Mouse (Mus musculus) erythroblast, adult 5-6 weeks (primary cell): ENCODE data around the gene Cers6. TPM values are rescaled to one million over a fixed set of nuclear protein-coding genes. Genes with fewer than 3 reads are reported as not detected.

Experiments
- ATAC-seq: replicated peaks from 2 replicates; pipeline ENCODE4 v1.8.0; 2016; ENCODE audit warnings: moderate number of reproducible peaks, mild to moderate bottlenecking, moderate TSS enrichment, inconsistent platforms; ENCODE audit not compliant: poor library complexity, low FRiP score, severe bottlenecking
- total RNA-seq, 2 experiments: library from RNA; stranded (forward) in 1 of 2; stranded (reverse) in 1 of 2; fragments of 150-400 nt in 1 of 2; fragments of 200-764, 138-1000 nt in 1 of 2; gene quantifications; 2 replicates each; pipeline versions ENCODE4 v1.2.3 to v1.2.4; 2015 to 2017; ENCODE audit warnings: low replicate concordance in 2 of 2

The Cers6 gene
- total RNA-seq, 2 experiments from 2014 or later = 9.3 to 16.3 TPM

DNA sequence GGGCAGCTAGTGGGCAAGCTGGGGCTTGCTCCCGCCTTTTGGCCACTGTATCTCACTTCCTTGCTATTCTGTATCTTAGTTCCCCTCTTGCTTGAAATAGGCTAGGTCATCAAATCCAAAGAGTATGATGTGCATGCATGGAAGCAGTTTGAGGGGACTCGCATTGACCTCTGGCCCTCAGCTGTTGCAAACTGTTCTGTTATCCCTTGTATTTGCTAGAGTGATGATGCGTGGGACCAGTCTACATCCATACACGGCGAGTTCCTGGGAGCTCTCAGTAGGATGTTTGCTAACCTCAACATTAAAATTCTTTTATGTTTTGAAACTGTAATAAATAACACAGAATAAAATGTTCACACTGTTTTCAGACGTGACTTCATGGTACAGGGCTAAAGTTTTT is 13.3 kb downstream of the Cers6 start:
- ATAC-seq = no peak

DNA sequence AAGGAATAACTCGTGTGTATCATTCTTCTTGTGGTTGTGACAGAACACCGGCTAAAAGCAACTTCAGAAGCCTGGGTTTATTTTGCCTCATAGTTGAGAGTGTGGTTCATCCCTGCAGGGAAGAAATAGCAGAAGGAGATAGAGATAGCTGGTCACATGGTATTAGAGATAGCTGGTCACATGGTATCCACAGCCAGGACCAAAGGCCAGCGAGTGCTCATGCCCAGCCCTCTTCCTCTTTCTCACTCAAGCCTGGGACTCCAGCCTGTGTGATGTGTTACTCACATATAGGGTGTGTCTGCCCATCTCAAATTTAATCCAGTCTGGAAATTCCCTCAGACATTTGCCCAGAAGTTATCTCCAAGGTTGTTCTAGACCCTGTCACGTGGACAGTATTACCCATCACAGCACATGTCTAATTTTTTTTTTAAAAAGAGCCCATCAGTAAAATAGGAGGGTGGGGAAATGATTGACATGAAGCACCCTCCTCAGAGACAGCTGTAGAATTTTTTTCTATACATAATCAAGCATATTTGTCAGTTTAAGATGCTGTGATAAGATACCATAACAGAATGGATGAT is 17.9 kb downstream of the Cers6 start:
- ATAC-seq = no peak

DNA sequence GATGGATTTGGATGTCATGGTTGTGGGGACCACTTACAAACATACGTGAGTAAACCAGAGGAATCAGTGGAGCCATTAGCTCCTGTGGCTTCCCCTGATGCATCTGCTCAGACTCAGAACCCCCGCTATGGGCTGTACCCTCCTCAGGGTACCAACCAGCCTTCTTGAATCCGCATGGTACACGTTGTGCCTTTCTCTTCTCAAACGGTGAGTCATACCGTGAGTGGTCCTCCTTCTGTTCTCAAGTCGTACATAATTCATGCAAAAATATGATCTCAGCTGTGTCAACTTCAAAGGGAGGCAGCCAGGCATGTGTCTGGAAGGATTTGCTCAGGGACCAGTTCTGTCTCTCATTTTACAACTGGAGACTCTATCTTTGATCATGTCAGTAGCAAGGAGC is 23.3 kb downstream of the Cers6 start:
- ATAC-seq = no peak

DNA sequence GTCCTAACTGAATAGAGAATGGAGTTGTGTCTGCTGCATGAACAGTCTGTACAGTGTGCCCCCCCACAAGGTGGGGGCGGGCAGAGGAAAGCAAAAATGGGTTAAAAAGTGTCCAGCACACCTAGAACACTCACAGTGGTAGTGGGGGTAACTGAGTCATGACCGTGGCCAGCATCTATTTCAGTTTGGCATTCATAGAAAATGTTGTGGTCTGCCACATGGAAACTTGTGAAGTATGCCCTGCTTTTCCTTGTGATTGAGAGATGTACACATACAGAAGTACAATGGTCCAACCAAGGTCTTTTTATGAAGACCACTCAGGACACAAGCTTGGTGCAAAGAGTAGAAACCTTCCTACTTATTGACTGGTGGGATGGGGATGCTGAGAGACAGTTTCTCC is 24.0 kb downstream of the Cers6 start:
- ATAC-seq = no peak

- ATAC-seq = no peak
Measured at GRCm38 (mm10) chr2:68885766-68886496, 24.7 kb downstream of the Cers6 start.

GRCm38 (mm10) chr2:68886661-68887060 is 25.4 kb downstream of the Cers6 start:
- no peak for ATAC-seq

- no peak for ATAC-seq
Measured at GRCm38 (mm10) chr2:68888094-68888705, 27.0 kb downstream of the Cers6 start.

GRCm38 (mm10) chr2:68889661-68890170 is 28.5 kb downstream of the Cers6 start:
- no peak for ATAC-seq

DNA sequence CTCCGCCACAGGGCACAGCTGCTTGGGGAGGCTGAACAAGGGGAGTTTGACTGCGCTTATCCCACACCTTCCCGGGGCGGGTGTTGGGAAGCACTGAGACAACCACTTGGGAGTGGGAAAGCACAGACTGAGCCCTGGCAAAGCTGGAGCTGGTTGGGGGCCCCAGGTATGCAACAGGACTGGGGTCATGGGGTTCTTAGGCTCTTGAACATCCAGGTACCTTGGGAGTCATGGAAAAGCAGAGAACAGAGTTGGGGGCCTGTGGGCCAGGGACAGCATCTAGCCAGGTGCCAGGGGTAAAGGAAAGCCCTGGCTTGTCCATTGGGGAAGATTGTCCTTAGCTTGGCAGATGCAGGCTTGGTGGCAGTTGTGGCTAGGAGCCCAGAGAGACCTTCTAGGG is 31.2 kb downstream of the Cers6 start:
- no peak for ATAC-seq

DNA sequence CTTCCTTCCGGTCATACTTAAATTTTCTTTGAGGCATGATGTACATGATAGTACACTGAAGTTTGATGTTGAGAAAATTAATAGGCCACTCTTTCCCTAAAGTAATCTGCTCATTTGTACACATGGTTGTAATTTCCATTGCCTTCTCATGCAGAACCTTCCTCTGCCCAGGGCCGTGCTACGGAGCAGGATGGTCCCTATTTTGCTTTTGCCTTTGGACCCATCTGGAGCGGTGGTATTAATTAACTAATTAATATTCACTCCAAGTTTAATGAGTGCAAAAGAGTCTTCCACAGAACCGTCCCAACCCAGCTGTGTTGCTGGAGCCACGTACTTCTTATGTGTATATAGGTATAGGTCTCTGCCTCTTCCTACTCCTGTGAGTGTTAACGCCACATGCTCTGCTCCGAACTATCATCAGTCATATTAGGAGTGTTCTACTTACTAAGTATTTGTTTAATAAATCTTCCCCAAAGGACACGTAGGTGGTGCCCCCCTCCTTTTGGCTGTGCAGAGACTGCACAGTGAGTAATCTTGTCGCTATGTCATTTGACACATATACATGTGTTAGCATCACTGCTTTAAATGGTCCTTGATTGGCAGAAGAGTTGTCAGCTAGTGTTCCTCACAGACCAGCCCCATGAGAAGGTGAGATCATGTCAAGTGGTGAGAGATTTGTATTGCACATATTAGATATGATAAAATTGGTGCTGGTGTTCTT is 34.0 kb downstream of the Cers6 start:
- no peak for ATAC-seq

GRCm38 (mm10) chr2:68896196-68896595 is 35.0 kb downstream of the Cers6 start:
- no peak for ATAC-seq

DNA sequence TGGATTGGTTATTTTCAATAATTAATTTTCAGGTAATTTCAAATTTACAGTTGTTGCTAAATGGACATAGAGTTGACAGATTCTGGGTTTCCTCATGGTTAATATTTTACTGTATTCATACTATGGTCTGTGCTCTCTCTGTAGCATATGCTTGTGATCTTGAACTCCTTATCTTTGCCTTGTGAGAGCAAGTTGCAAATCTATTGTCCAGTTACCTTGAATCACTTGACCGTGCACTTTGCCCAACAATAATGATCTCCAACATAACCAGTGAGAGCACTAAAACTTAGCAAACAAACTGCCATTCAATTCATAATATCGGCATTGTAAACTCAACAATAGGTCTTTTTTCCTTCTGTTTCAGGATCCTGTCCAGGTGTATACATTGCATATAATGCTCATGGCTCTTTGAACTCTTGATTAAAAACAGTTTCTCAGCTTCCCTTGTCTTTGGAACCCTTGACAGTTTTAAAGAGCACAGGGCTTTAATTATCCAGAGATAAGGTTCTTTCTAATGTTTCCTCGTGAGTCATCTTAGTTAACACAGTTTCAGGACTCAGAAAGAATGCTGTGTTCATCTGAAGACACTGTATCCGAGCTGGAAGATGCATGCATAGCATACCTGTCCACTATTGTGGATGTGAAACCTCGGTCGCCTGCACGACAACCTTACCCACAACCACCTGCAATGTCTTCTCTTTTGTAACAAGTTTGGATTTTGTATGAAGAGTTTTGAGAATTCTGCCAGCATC is 38.7 kb downstream of the Cers6 start:
- ATAC-seq = no peak

DNA sequence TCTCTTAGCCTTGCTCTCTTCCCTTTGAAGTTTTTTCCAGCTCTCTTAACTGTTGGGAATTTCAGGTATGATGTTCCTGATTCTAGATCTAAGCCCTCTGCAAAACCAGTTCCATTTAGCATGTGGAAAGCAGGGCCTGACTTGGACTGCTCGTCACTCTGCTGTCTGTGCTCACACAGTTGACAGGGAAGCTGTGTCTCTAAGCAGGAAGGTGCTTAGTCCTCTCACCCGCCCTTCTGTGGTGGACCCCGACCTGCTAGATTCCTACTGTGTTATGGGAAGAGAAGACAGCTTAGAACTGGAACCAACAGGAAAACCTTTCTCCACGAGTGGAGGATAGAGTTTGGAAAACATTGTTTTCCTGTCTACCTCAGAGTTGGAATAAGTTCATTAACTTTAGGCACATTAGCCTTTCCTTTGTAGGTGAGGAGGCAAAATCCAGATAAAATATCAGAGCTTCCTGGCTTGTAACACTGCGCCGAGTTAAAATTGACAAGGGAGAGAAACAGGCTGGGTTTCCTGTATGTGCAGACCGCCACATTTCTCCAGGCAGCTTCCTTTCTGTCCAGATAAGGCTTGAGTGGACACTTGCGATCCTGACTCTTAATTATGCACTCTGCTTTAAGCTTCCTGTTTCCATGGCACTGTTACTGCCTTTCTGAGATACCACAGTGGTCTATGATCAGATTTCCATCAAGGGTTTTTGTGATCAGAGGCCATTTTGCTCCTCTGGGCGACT is 39.6 kb downstream of the Cers6 start:
- ATAC-seq = no peak

DNA sequence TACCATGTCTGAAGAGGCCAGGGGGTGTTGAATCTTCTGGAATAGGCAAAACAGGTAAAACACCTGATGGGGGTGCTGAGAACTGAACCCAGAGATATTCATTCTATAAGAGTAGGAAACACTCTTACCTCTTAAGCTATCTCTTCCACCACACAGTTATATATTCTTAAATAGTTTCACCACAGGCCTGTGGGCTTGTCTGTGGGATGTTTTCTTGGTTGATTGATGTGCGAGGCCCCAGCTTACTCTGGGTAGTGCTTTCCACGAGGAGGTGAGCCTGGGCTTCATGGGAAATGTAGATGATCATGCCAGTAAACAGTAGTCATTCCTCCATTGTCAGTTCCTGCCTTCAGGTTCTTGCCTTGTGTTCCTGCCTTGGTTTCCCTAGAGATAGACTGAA is 40.5 kb downstream of the Cers6 start:
- ATAC-seq = no peak

GRCm38 (mm10) chr2:68902546-68902945 is 41.3 kb downstream of the Cers6 start:
- ATAC-seq = no peak

- no peak for ATAC-seq
Measured at GRCm38 (mm10) chr2:68906921-68907320, 45.7 kb downstream of the Cers6 start.

DNA sequence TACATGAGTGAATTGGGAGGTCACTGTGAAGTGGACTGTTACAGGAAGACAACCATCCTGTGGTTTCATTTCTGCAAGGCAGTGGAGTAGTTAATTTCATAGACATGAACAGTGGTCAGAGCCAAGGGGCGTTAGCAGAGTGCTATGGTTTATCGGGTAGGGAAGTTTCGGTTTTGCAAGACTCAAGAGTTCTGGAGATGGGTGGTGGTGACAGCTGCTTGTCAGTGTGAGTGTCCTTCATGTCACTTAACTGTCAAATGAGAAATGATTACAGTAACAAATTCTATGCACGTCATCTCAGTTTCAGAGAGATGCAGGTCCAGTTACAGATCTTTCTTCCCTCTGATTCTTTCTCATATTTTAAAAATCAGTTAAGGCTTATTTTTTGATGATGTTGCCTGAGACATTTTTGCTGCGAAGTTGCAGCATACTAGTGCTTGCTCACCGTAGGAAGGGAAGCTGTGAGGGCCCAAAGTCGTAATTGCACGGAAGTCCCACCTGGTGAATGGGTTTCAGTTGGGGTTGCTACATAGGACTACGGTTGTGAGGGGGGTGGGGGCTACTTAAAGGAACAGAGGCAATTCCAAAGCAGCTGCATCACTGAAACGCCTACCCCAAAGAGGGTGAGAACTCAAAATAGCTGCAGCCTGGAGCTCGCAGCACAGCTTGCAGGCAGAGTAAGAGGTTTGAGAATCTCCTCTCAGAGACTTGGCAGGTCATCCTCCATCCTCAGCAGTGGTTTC is 46.7 kb downstream of the Cers6 start:
- no peak for ATAC-seq

- ATAC-seq = no peak
Measured at GRCm38 (mm10) chr2:68910727-68911126, 49.5 kb downstream of the Cers6 start.
